Mouse (Mus musculus) CH12.LX (cell line): ENCODE measurements around the gene Anks1b. TPM values are rescaled to one million over a fixed set of nuclear protein-coding genes. Genes with fewer than 3 reads are reported as not detected.

Source experiments
- DNase-seq: peaks from one replicate; pipeline ENCODE4 v3.0.0-alpha.2; 2013; ENCODE audit errors: extremely low read depth
- H3K27ac ChIP-seq: 2 replicates; pipeline ENCODE4 v1.5.1; 2012; ENCODE audit warnings: low read depth, mild to moderate bottlenecking, control low read depth, moderate library complexity; ENCODE audit not compliant: insufficient read depth
- H3K27me3 ChIP-seq: replicated peaks from 2 replicates; pipeline ENCODE3; 2012; ENCODE audit warnings: inconsistent platforms
- H3K36me3 ChIP-seq, 2 experiments: replicated peaks in 1 of 2; 2 replicates each; pipeline versions ENCODE3 to v1.6.1; 2012; ENCODE audit warnings: inconsistent platforms in 1 of 2, low read length in 1 of 2, mild to moderate bottlenecking in 1 of 2, mixed read lengths in 1 of 2, moderate library complexity in 1 of 2; ENCODE audit not compliant: control insufficient read depth in 1 of 2, insufficient read depth in 1 of 2
- H3K4me1 ChIP-seq, 2 experiments: 2 replicates each; pipeline ENCODE4 v1.6.1; 2012; ENCODE audit warnings: inconsistent platforms in 1 of 2, moderate library complexity in 1 of 2; ENCODE audit not compliant: insufficient read depth in 2 of 2, control insufficient read depth in 1 of 2
- H3K4me2 ChIP-seq: 2 replicates; pipeline ENCODE4 v1.6.1; 2012; ENCODE audit warnings: low read depth, mild to moderate bottlenecking, control low read depth; ENCODE audit not compliant: poor library complexity, insufficient read depth, severe bottlenecking
- H3K4me3 ChIP-seq, 3 experiments: fragments of 150-350 bp in 1 of 3; sonication (generic) in 1 of 3; replicated peaks in 1 of 3; 2 replicates each; pipeline versions ENCODE3 to v1.5.1; 2011 to 2012; ENCODE audit warnings: low read depth in 2 of 3, low read length in 2 of 3, mild to moderate bottlenecking in 2 of 3, moderate library complexity in 2 of 3, control low read depth in 1 of 3, improper control_type of control experiment in 1 of 3, inconsistent platforms in 1 of 3, mixed read lengths in 1 of 3; ENCODE audit not compliant: poor library complexity in 1 of 3
- H3K79me2 ChIP-seq: replicated peaks from 2 replicates; pipeline ENCODE4 v1.6.1; 2012; ENCODE audit warnings: mild to moderate bottlenecking, moderate library complexity; ENCODE audit not compliant: control insufficient read depth, poor library complexity, insufficient read depth, severe bottlenecking; ENCODE audit errors: extremely low read depth
- H3K9ac ChIP-seq: 2 replicates; pipeline ENCODE4 v1.6.1; 2012; ENCODE audit warnings: low read depth, mild to moderate bottlenecking, control low read depth, moderate library complexity; ENCODE audit not compliant: insufficient read depth
- H3K9me3 ChIP-seq: replicated peaks from 2 replicates; pipeline ENCODE3; 2012; ENCODE audit warnings: low read length, inconsistent platforms, mixed read lengths
- BHLHE40 ChIP-seq: IDR thresholded peaks from 2 replicates; pipeline ENCODE4 v1.6.1; 2011; ENCODE audit warnings: mild to moderate bottlenecking, low read depth, low read length, improper control_type of control experiment
- CHD1 ChIP-seq: IDR thresholded peaks from 2 replicates; pipeline ENCODE4 v1.6.1; 2012; ENCODE audit warnings: low read depth, low read length, improper control_type of control experiment, inconsistent platforms
- CHD2 ChIP-seq: IDR thresholded peaks from 2 replicates; pipeline ENCODE4 v1.6.1; 2011; ENCODE audit warnings: low read length, improper control_type of control experiment
- EP300 ChIP-seq: IDR thresholded peaks from 2 replicates; pipeline ENCODE4 v1.6.1; 2011; ENCODE audit warnings: low read length, improper control_type of control experiment
- GABPA ChIP-seq: IDR thresholded peaks from 2 replicates; pipeline ENCODE4 v1.6.1; 2012; ENCODE audit warnings: low read depth, low read length, improper control_type of control experiment, inconsistent platforms; ENCODE audit not compliant: insufficient replicate concordance
- HCFC1 ChIP-seq: IDR thresholded peaks from 2 replicates; pipeline ENCODE4 v1.6.1; 2012; ENCODE audit warnings: low read depth, mild to moderate bottlenecking, inconsistent platforms, low read length, improper control_type of control experiment
- JUN ChIP-seq: IDR thresholded peaks from 2 replicates; pipeline ENCODE4 v1.6.1; 2011; ENCODE audit warnings: low read depth, mild to moderate bottlenecking, low read length, improper control_type of control experiment, moderate library complexity; ENCODE audit not compliant: insufficient read depth
- JUND ChIP-seq: conservative IDR thresholded peaks from 2 replicates; pipeline ENCODE4 v1.6.1; 2011; ENCODE audit warnings: low read depth, low read length, improper control_type of control experiment
- KAT2A ChIP-seq: IDR thresholded peaks from 2 replicates; pipeline ENCODE4 v1.6.1; 2012; ENCODE audit warnings: low read length, improper control_type of control experiment, inconsistent platforms; ENCODE audit not compliant: insufficient replicate concordance
- MAX ChIP-seq: IDR thresholded peaks from 2 replicates; pipeline ENCODE4 v1.6.1; 2011; ENCODE audit warnings: low read length, improper control_type of control experiment
- MAZ ChIP-seq: IDR thresholded peaks from 2 replicates; pipeline ENCODE4 v1.6.1; 2012; ENCODE audit warnings: low read depth, mild to moderate bottlenecking, inconsistent platforms, low read length, improper control_type of control experiment, moderate library complexity
- MEF2A ChIP-seq: IDR thresholded peaks from 2 replicates; pipeline ENCODE4 v1.6.1; 2014; ENCODE audit warnings: low read depth, mild to moderate bottlenecking, inconsistent platforms, low read length, improper control_type of control experiment, borderline replicate concordance
- MXI1 ChIP-seq: IDR thresholded peaks from 2 replicates; pipeline ENCODE4 v1.6.1; 2011; ENCODE audit warnings: mild to moderate bottlenecking, low read depth, low read length, improper control_type of control experiment
- MYC ChIP-seq: IDR thresholded peaks from 2 replicates; pipeline ENCODE4 v1.6.1; 2011; ENCODE audit warnings: low read depth, mild to moderate bottlenecking, improper control_type of control experiment, low read length
- NRF1 ChIP-seq: IDR thresholded peaks from 2 replicates; pipeline ENCODE4 v1.6.1; 2014; ENCODE audit warnings: low read depth, mild to moderate bottlenecking, inconsistent platforms, low read length, improper control_type of control experiment, moderate library complexity
- PAX5 ChIP-seq: IDR thresholded peaks from 2 replicates; pipeline ENCODE4 v1.6.1; 2012; ENCODE audit warnings: low read length, inconsistent platforms, mixed read lengths
- POLR2A ChIP-seq: IDR thresholded peaks from 2 replicates; pipeline ENCODE4 v1.6.1; 2011; ENCODE audit warnings: low read depth, mild to moderate bottlenecking, improper control_type of control experiment, low read length
- POLR2AphosphoS2 ChIP-seq: IDR thresholded peaks from 2 replicates; pipeline ENCODE4 v1.6.1; 2011; ENCODE audit warnings: low read depth, low read length, improper control_type of control experiment
- RCOR1 ChIP-seq: conservative IDR thresholded peaks from 2 replicates; pipeline ENCODE4 v1.6.1; 2012; ENCODE audit warnings: low read depth, mild to moderate bottlenecking, inconsistent platforms, low read length, improper control_type of control experiment
- SIN3A ChIP-seq: IDR thresholded peaks from 2 replicates; pipeline ENCODE4 v1.6.1; 2012; ENCODE audit warnings: low read length, improper control_type of control experiment, inconsistent platforms
- TBP ChIP-seq: conservative IDR thresholded peaks from 2 replicates; pipeline ENCODE4 v1.6.1; 2011; ENCODE audit warnings: low read depth, low read length, improper control_type of control experiment
- TCF12 ChIP-seq: IDR thresholded peaks from 2 replicates; pipeline ENCODE4 v1.6.1; 2014; ENCODE audit warnings: low read depth, mild to moderate bottlenecking, inconsistent platforms, low read length, improper control_type of control experiment
- UBTF ChIP-seq: IDR thresholded peaks from 2 replicates; pipeline ENCODE4 v1.6.1; 2012; ENCODE audit warnings: low read depth, mild to moderate bottlenecking, inconsistent platforms, low read length, improper control_type of control experiment, moderate library complexity
- USF1 ChIP-seq: IDR thresholded peaks from 2 replicates; pipeline ENCODE4 v1.6.1; 2014; ENCODE audit warnings: low read depth, mild to moderate bottlenecking, inconsistent platforms, low read length, improper control_type of control experiment
- USF2 ChIP-seq: conservative IDR thresholded peaks from 2 replicates; pipeline ENCODE4 v1.6.1; 2011; ENCODE audit warnings: low read depth, low read length, improper control_type of control experiment
- ZC3H11A ChIP-seq: IDR thresholded peaks from 2 replicates; pipeline ENCODE4 v1.6.1; 2012; ENCODE audit warnings: low read depth, mild to moderate bottlenecking, inconsistent platforms, low read length, improper control_type of control experiment
- ZMIZ1 ChIP-seq: IDR thresholded peaks from 2 replicates; pipeline ENCODE4 v1.6.1; 2012; ENCODE audit warnings: low read depth, mild to moderate bottlenecking, inconsistent platforms, low read length, improper control_type of control experiment
- ZNF384 ChIP-seq: IDR thresholded peaks from 2 replicates; pipeline ENCODE4 v1.6.1; 2012; ENCODE audit warnings: low read depth, low read length, improper control_type of control experiment, inconsistent platforms
- dilution Hi-C: fragments of 300-500 bp; cut with MboI; formaldehyde crosslinking; loops from 2 replicates; pipeline ENCODE4 v1.14.3; 2020; ENCODE audit warnings: low sequenced_read_pairs; ENCODE audit not compliant: extremely low pct_unique_long_range_greater_than_20kb, extremely low pct_ligation_motif_present
- in situ Hi-C: fragments of 300-500 bp; cut with MboI; formaldehyde crosslinking; loops from 3 replicates; pipeline ENCODE4 v1.14.3; 2019; ENCODE audit warnings: low sequenced_read_pairs, low pct_ligation_motif_present, low pct_unique_long_range_greater_than_20kb, mixed read lengths
- polyA plus RNA-seq: library from polyadenylated mRNA; unstranded; fragments of >175 nt; gene quantifications from 2 replicates; pipeline ENCODE4 v1.2.1, GENCODE M21; 2012; ENCODE audit warnings: low read depth; ENCODE audit not compliant: insufficient read length
- total RNA-seq, 2 experiments: library from RNA; depleted of rRNA; stranded (reverse); fragments of 300-350 nt in 1 of 2; fragments of >200 nt in 1 of 2; gene quantifications; 2 replicates each; pipeline ENCODE4 v1.2.3; 2012 to 2014

The Anks1b gene
- total and polyA plus RNA-seq, 3 experiments: 0.17 TPM; not detected in 2

DNA sequence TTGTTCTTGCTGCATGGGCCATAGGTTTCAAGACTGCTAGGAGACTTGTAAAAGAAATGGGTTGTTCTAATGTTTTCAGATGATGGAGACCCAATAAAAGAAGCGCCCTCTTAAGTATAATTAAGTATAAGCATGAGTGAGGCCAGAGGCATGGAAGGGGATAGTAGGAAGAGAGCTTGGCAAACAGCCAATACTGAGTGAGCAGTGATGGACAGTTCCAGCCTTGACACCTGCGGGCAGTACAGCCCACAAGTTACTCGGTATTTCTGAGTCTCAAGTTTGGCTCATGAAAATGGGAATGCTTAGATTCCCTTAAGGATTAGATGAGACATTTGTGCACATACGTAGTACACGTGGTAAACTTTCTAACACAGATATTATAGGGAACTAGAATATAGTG is 1016.3 kb downstream of the Anks1b start:
- in situ Hi-C loops: no loop called here
- H3K9ac ChIP-seq: no peak overlapping the region
- H3K4me2 ChIP-seq: no peak overlapping the region
- H3K4me3 ChIP-seq: no peak overlapping the region
- no peak for TF ChIP-seq ZC3H11A
- TF ChIP-seq POLR2AphosphoS2: no peak
- TF ChIP-seq MEF2A: no peak
- no peak for TF ChIP-seq USF2
- TF ChIP-seq MAX: no peak
- no peak for TF ChIP-seq SIN3A
- TF ChIP-seq MAZ: no peak
- no peak for TF ChIP-seq BHLHE40
- TF ChIP-seq MYC: no peak
- TF ChIP-seq, all 38 proteins: peak for 0
- H3K36me3 ChIP-seq: no peaks in the 10 kb centered on the region
- no peaks in the 10 kb centered on the region for H3K9me3 ChIP-seq
- H3K27me3 ChIP-seq: no peaks in the 10 kb centered on the region
- H3K4me1 ChIP-seq: no peaks in the 10 kb centered on the region
- DNase-seq: no peak
- H3K27ac ChIP-seq: no peak overlapping the region
- H3K79me2 ChIP-seq: no peaks in the 10 kb centered on the region
- dilution Hi-C loops: no loop called here

DNA sequence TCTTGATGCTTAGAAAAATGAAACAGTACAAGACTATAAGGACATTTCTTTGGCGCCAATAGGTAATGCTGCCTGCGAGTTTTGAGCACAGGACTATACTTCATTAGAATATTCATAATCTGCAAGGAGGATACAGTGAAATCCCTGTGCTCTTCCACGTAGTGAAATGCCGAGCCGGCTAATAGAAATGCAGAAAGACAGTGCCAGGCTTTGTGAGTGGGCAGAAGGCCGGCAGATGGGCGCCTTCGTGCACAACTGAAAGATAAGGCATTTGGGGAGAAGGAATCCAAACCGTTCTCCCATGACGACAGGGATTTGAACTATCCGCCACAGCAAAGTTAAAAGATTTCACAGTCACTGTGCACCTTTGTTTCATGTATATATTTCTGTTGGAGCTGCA is 1019.4 kb downstream of the Anks1b start:
- peaks cover 0 to 4% of the 10 kb centered on the region in 2 experiments; a peak in 1 of 4 replicates for H3K4me1 ChIP-seq
- DNase-seq: no peak
- no peak overlapping the region for H3K27ac ChIP-seq
- dilution Hi-C loops: no loop called here
- H3K79me2 ChIP-seq: no peaks in the 10 kb centered on the region
- no peak overlapping the region for H3K4me2 ChIP-seq
- H3K27me3 ChIP-seq: no peaks in the 10 kb centered on the region
- TF ChIP-seq ZMIZ1 (no peak), KAT2A (no peak), UBTF (no peak), USF1 (no peak), HCFC1 (no peak), ZC3H11A (no peak), GABPA (no peak), TBP (no peak)
- H3K9me3 ChIP-seq: no peaks in the 10 kb centered on the region
- no peak overlapping the region for H3K9ac ChIP-seq
- no peak overlapping the region for H3K4me3 ChIP-seq
- in situ Hi-C loops: no loop called here
- no peaks in the 10 kb centered on the region for H3K36me3 ChIP-seq

DNA sequence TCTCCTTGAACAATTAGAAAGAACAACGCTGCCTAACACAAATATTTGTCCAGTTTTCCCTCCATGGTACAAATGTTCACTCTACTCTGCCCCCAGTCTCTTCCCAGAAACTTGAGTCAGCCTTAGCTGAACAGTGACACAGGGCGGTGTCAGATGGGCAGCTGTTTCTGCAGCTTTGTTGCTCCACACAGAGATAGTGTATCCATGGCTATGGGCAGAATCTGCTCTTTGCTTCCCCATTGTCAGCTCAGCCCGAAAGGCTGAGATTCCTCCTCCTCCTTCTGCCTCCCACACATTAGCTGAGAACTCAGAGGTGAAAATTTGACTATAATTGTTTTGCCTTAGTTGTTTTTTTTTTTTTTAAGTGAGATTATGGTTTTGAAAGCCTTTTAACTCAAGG is 1024.6 kb downstream of the Anks1b start:
- no peak for DNase-seq
- Histone ChIP-seq H3K4me3 (no peak overlapping the region), H3K27me3 (no peaks in the 10 kb centered on the region), H3K9me3 (no peaks in the 10 kb centered on the region)
- in situ Hi-C loops: no loop called here
- TF ChIP-seq NRF1 (no peak), GABPA (no peak), POLR2A (no peak), EP300 (no peak), RCOR1 (no peak), CHD2 (no peak), USF1 (no peak), JUN (no peak), ZMIZ1 (no peak), TCF12 (no peak), CHD1 (no peak), JUND (no peak), ZNF384 (no peak), PAX5 (no peak), MXI1 (no peak), TBP (no peak)
- TF ChIP-seq, all 38 proteins: peak for 0
- peaks cover 0 to 6% of the 10 kb centered on the region in 2 experiments; a peak in 1 of 4 replicates for H3K4me1 ChIP-seq
- no peak overlapping the region for H3K27ac ChIP-seq
- no peak overlapping the region for H3K9ac ChIP-seq
- H3K4me2 ChIP-seq: no peak overlapping the region
- dilution Hi-C loops: no loop called here
- no peaks in the 10 kb centered on the region for H3K36me3 ChIP-seq
- H3K79me2 ChIP-seq: no peaks in the 10 kb centered on the region
